Mouse (Mus musculus) WW6 (cell line): Measurements from ENCODE around the gene Ccdc12.
"Not testable (repeated sequence)": the region's sequence is repeated elsewhere in the genome, so short reads cannot be mapped to it uniquely, and the experiment has no call there.

Experiments used
- DNase-seq: peaks from one replicate; pipeline ENCODE4 v3.0.0-alpha.2; 2013; ENCODE audit warnings: low read depth, low spot score

Ccdc12 gene

DNA sequence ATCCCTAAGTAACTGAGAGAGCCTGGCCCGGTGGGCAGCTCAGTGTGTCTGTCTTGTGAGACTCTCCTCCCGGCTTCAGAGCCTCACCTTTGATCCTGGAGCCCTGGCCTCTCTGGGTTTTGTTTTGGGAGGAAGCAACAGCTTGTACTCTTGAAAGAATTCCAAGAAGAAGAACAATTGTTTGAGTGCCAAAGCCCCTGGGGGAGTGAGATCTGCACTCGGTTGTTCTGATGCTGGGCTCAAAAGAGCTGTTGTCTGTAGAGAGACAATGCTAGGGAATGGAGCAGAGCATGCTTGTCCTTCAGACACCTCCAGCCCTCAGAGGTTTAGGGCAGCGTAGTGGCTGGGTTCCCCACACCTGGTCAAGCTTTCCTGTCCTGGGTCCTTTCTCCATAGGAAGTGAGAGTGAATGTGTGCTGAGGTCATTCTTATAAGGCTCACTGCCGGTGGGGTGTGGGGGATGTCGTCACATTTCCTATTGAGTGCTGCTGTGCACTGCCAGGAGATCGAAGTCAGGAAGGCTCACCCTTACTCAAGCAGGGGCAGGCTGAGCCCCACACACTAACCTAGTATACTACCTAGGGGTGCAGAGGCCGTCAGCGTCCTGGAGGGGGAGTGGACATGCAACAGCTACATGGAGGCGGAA is 16.9 kb downstream of the Ccdc12 start:
- DNase-seq, result no peak

- no peak for DNase-seq
Measured at GRCm38 (mm10) chr9:110676492-110676911, 20.2 kb downstream of the Ccdc12 start.

GRCm38 (mm10) chr9:110678886-110679285 is 22.6 kb downstream of the Ccdc12 start:
- DNase-seq, result no peak

DNA sequence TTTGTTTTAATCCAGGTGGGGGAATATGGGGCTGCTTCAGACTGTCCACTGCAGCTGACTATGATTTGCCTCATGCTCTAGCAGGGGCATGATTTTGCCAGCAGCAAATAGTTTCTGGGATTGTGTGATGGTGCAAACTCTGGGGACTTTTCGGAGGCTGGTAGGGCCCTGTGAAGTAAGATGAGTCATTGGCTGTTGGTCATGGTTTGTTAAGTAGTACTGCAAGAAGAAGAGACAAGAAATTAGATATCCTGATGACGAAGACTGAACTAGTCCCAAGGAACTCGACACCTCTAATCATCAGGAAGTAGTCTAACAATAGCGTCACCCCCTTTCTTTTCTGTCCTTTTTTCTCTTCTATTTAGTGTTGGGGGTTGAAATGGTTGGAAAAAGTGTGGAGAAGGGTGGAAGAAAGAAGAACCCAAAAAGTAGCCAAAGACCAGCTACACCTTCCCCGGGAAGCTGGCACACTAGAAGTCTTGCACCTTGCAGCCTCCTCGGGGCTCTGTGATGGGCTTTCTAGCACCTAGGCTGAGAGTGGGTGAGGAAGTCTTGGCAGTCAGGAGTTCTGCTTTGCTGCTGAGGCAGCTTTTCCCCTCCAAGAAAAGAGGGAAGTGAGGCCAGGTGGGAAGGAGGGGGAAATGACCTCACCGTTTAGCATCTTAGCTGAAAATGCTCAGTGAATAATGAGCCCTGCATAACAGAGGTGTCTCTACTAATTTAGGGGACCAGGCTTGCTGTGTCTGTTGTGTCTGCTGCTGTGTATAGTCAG is 24.6 kb downstream of the Ccdc12 start:
- DNase-seq, result no peak

GRCm38 (mm10) chr9:110681817-110682216 is 25.5 kb downstream of the Ccdc12 start:
- DNase-seq, result no peak

DNA sequence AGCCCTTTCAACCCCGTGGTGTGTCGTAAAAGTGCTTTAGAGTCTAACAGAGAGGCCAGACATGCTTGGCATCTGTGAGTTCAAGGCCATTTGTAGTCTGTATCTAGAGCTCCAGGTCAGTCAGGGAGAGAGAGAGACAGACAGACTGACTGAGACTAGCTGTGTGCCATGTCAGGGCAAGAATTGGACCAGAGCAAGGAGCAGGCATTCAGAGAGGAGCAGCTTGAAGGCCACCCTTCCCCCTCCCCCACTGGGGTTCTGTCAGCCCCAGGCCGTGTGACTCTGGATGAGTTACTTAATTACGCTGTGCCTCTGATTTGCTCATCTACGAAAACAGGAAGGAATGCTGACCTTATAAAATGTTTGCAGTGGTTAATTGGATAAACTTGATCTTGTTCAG is 26.0 kb downstream of the Ccdc12 start:
- no peak for DNase-seq

DNA sequence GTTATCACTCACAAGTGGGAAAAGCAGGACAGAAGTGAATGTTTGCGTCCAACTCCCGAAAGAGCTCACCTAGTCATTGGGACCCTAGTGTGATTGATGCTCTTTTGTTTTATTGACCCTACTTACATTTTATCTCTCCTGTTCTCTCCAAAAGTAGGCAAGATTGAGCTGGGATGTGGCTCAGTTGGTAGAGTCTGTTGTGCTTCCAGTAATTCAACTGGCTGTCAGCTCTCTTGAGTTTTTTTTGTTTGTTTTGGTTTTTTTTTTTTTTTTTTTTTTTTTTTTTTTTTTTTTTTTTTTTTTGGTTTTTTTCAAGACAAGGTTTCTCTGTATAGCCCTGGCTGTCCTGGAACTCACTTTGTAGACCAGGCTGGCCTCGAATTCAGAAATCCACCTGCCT is 26.4 kb downstream of the Ccdc12 start:
- not testable (repeated sequence) for DNase-seq

GRCm38 (mm10) chr9:110683574-110684099 is 27.3 kb downstream of the Ccdc12 start:
- DNase-seq, result no peak

DNA sequence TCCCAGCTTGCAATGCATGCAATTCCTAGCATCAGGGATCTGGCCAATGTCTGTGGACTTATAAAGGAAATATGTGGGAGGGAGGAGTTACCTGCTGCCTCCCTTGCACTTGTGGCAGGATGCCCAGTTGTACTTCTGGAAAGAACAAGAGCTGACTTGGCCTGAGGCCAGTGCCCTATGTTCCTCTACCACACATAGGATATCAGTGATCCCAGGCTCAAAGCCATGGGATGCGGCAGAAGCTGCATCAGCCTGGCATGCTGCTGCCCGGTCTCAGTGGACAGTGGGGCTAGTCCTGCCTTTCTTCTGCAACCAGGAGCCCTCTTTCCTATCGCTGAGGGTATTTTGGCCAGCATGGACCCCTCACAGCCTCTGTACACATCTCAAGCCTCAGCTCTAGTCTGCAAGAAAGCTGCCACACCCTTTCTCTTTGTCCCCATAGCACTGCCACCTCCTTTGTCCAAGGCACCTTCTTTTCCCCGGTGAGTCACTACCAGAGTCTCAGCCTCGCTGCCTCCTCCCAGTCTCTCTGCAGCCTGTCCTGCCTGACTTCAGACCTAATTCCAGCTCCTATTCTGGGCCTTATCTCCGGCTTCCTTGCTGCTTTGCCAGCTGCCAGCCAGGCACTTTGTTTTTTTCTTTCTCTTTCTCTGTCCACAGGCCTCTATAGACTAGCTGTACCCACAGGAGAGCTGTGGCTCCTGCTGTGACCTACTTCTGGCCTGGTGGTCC is 28.0 kb downstream of the Ccdc12 start:
- DNase-seq, result no peak

DNA sequence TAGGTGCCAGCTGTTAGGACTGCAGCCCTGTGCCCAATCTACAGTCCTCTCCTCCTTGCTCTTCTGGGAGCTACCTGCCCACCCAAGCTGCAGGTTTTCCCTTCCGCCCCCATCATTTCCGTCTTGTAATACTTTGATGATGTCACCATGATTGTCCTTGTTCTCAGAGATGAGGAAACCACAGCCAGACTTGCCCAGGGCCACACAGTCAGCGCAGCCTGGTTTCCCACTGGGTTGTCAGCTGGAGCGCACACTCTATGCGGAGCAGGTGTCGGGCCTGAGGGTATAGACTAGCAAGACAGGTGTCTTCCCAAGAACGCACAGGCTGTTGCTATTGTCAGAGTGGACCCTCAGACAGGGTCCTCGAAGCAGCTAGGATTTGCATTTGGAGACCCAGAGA is 28.9 kb downstream of the Ccdc12 start:
- DNase-seq, result no peak

GRCm38 (mm10) chr9:110685591-110685990 is 29.3 kb downstream of the Ccdc12 start:
- no peak for DNase-seq

DNA sequence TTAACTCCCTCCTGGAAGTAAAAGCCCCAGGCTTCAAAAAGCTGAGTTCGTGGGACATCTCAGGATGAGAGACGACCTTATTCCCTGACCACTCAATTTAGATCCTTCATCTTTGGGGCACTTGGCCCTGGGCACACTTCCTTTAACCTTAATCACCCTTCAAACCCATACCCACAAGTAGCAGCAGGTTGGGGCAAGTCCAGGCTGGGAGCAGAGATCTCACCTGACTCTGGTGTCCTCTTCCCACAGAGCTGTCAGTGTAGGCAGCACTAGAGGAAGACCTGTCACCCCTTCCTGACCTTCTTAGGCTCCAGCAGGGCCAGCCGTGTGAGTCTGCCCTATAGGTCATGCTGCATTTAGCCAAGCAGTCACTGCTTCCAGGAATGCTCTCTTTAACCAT is 30.2 kb downstream of the Ccdc12 start:
- no peak for DNase-seq

- no peak for DNase-seq
Measured at GRCm38 (mm10) chr9:110687061-110687460, 30.8 kb downstream of the Ccdc12 start.

GRCm38 (mm10) chr9:110687846-110688245 is 31.5 kb downstream of the Ccdc12 start:
- no peak for DNase-seq

DNA sequence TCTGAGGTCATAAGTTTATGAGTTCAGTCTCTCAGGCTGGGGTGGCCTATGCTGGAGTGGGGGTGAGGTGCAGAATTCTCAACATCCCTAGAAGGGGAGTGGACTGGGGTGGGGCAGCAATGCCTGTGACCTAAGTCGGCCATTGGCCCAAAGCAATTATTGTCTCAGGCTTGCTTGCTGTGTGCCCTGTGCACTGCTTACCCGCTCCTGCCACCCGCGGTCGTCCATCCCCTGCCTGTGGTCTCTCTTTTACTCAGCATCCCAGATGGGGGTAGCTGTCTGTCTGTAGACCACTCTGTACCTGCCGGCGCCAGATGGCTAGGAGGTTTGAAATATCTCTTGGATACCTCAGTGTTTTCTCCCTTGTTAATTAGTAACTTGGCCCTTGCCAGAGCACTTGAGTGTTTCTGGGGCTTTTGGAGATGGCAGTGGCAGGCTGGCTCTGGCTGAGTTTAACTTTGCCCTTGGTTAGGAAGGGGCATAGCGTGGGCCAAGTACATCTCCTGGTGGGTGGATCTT is 33.0 kb downstream of the Ccdc12 start:
- DNase-seq, result no peak

DNA sequence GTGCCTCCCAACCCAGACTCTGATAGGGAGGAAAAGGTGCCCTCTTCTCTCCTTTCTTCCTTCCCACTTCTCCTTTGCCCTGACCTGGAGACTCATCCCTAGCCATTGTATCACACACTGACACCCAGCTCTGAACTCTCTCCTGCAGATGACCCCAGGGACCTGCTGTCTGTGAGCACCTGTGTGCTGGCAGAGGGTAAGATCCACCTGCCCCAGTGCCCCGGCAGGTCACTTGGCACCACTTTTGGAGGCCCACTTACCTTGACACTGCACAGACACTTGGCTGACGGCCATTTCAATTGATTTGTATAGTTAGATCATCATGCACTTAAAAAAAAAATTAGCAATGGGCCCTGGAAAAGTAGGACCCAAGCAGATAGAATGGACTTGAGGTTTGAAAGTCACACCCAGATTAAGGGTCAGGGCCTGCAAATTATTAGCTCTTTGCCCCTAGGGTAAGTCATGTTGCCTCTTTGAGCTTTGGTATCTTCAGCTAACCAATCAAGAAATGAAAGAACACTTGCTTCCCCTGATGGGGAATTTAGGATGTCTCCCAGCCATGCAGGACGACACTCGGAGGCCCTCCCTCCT is 39.0 kb downstream of the Ccdc12 start:
- no peak for DNase-seq

DNA sequence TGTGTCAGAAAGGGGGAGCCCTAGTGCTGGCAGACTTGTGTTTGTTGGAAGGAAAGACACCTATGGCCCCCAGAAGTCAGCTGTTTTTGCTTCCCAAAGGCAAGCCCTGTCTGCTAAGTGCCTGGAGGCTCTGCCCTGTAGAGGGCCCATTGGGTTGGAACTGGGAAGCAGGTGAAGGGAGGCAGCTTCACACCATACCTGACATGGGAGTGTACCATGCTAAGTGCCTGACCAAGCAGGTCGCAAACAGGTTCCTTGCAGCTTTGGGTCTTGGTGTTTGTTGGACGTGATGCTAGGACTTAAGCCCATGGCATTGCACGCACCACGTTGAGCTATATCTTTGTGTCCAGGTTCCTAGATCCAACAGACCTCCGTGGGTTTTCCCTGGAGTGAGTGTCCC is 40.1 kb downstream of the Ccdc12 start:
- DNase-seq, result no peak

DNA sequence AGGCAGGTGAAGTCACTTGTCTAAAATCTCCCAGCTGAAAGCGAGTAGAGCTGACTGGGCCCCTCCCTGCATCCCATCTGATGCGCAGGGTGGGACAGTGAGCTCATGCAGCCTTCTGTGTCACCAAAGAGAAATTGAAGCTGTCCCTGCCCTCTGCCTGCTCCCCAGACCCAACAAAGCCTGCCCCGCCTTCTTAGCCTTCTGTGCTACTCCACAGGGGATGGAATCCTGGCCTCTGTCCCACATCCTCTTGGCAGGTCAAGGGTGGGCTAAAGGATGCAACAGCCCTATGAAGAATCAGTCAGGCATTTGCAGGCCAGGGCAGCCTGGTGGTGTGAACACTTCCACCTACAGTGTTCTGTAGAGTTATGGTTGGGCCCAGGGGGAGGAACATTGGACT is 41.2 kb downstream of the Ccdc12 start:
- no peak for DNase-seq

GRCm38 (mm10) chr9:110699574-110699973 is 43.3 kb downstream of the Ccdc12 start:
- no peak for DNase-seq

DNA sequence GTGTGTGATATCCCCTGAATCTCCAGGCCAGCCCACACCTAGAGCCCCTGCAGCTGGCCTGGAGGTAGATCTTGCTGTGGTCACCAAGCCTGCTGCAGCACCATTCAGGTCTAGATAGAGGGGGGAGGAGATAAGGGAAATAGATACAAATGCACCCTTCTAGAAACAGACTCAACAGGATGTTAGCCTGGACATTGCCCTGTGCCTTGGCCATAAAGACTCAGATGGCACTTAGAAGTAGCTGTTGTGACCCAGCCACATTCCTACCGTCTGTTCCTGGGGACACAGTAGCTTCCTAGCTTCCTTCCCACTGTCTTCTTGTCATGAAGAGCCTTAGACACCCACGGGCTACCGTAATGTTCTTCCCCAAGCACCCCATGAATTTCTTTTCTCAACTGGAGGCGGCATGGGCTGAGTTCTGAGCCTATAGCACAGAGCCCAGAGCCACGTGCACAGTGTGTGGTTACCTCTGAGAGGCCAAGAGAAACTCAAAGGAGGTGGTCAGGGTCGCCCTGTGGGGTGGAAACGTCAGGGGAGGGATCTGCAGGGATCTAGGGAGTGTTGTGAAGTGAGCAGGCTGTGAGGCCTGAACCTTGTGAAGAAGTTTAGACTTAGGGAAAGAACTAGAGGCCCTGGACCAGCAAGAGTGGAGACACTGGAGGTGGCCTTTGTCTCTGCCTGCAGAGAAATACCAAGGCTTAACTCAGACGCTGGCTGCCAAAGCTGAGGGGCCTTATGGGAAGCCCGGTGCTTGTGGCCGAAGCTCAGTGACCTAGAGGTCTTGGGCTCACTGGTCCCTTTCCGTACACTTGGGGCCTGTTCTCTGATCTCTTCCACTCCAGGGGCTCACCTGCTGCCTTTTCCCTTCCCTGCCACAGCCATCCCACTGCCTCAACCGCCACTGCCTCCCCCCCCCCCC is 45.1 kb downstream of the Ccdc12 start:
- no peak for DNase-seq

- no peak for DNase-seq
Measured at GRCm38 (mm10) chr9:110702848-110703247, 46.5 kb downstream of the Ccdc12 start.
